Mouse (Mus musculus): Measurements from ENCODE around the gene Cebpzos. TPM values are rescaled to one million over a fixed set of nuclear protein-coding genes. Genes with fewer than 3 reads are reported as not detected.

Cebpzos gene
- polyA plus RNA-seq, 1 experiment = 26.3 TPM

DNA sequence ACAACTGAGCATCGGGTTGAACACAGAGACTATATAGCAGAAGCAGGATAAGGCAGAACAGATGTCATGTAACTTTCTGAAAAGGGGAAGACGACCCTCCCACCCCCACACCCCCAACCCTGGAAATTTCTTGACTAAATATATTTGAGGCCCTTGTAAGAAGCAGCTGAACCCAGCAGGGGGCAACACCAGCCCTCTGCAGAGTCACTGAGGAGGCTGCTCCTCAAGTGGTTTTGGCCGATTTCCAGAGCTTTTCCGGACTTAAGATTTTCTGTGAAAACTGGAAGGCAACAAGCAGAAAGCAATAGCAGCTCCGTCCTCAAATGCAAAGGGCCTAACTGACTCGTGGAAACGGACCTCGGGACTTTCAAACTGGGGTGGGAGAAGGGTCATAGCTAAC is 20.9 kb upstream of the Cebpzos start:
- Histone ChIP-seq H3K27ac (ENCODE audit: insufficient read depth, low read length) (no peak overlapping the region), H3K4me1 (ENCODE audit: control insufficient read depth, insufficient read depth, low read length) (no peaks in the 10 kb centered on the region), H3K4me3 (ENCODE audit: insufficient read depth, low read length) (no peak overlapping the region)
- TF ChIP-seq POLR2A (IDR thresholded peaks at IDR 0.05; ENCODE audit: low read depth, low read length) (no peak), CTCF (IDR thresholded peaks at IDR 0.05; ENCODE audit: borderline replicate concordance, insufficient read depth, low read length) (0 out of 2 replicates have a peak, but pooled peaks have one; percentile 44)

DNA sequence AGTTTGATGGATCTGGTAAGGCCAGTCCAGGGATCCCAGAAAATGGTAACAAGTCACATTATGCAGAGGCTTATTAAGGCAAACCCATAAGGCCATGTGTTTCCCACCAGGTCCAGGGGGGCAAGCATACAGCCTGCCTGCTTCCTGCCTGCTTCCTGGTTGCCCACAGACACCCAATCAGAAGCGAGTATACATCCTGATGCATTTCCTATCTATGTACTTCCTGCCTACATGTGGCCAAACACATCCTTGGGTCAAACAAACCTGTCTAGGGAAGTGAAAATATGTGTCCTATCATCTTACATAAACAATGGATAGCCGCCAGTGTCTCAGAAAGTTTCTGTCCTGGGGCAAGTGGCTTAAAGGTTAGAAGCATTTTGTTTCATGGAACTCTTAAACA is 13.1 kb upstream of the Cebpzos start:
- H3K4me1 ChIP-seq (ENCODE audit: control insufficient read depth, insufficient read depth, low read length) = no peaks in the 10 kb centered on the region
- TF ChIP-seq POLR2A (IDR thresholded peaks at IDR 0.05; ENCODE audit: low read depth, low read length) (no peak), CTCF (IDR thresholded peaks at IDR 0.05; ENCODE audit: borderline replicate concordance, insufficient read depth, low read length) (no peak)
- H3K27ac ChIP-seq (ENCODE audit: insufficient read depth, low read length) = no peak overlapping the region
- H3K4me3 ChIP-seq (ENCODE audit: insufficient read depth, low read length) = no peak overlapping the region

DNA sequence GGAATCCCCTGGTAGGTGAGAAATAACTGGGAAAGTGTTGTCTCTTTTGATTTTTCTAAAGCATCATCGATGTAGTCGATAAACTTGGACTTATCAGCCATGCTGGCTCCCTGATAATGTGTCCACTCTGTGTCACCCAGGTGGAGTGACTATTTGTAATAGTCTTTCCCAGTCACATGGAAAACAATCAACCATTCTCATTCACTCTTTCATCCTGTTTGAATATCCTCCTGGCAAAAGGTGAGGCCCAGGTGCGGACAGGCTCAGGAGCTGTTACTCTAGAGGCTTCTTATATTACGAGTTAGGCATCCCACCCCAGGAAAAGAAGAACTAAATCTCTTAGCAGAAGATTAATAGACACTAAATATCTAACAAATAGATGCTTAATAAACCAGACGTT is 9.4 kb upstream of the Cebpzos start, which contains the start of gene Sult6b1:
Gene Sult6b1 (minus strand): TSS at position 101 of the 400 bp plus-strand sequence.
- TF ChIP-seq POLR2A (IDR thresholded peaks at IDR 0.05; ENCODE audit: low read depth, low read length) = no peak
- no peak for TF ChIP-seq CTCF (IDR thresholded peaks at IDR 0.05; ENCODE audit: borderline replicate concordance, insufficient read depth, low read length)
- Histone ChIP-seq H3K4me3 (ENCODE audit: insufficient read depth, low read length) (no peak within 1 kb of the TSS), H3K4me1 (ENCODE audit: control insufficient read depth, insufficient read depth, low read length) (no peaks in the 10 kb centered on the region), H3K27ac (ENCODE audit: insufficient read depth, low read length) (no peak within 1 kb of the TSS)

DNA sequence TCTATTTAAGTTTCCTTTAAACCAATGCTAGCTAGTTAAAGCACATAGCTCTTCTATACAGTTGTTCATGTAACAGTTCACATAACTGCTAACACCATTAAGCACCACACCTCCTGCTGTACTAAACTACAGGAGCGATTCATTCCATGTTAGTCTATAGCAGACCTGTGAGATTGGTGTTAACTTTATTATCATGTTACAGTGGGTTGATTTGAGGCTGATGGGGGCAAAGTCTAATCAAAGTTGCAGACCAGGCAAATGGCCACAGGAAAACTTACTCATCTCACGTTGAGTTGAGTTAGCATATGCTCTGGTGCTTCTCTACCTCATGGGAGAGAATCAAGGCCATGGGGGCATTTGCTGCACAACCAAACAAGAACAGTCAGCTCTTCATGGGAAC is 6.9 kb upstream of the Cebpzos start:
- no peaks in the 10 kb centered on the region for H3K4me1 ChIP-seq (ENCODE audit: control insufficient read depth, insufficient read depth, low read length)
- TF ChIP-seq POLR2A (IDR thresholded peaks at IDR 0.05; ENCODE audit: low read depth, low read length) (no peak), CTCF (IDR thresholded peaks at IDR 0.05; ENCODE audit: borderline replicate concordance, insufficient read depth, low read length) (no peak)
- no peak overlapping the region for H3K4me3 ChIP-seq (ENCODE audit: insufficient read depth, low read length)
- no peak overlapping the region for H3K27ac ChIP-seq (ENCODE audit: insufficient read depth, low read length)

DNA sequence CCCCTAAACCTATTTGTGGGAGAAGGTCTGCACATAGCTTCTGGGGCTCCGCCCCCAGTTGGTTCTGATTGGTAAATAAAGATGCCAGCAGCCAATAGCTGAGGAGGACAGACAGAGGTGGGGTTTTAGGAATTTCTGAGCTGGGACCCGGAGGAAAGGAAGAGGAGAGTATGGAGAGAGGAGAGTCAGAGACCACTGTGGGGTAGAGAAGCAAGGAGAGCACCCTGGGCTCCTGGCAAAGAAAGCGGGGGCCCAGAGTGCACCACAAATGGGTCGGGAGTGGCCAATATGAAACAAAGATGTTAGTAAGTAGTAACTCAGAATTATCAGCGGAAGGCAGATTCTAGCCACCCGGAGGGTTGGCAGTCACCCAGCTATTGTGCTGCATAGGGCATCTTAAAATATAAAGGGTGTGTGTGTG is 3.4 kb upstream of the Cebpzos start:
- Histone ChIP-seq H3K27ac (ENCODE audit: insufficient read depth, low read length) (no peak overlapping the region), H3K4me1 (ENCODE audit: control insufficient read depth, insufficient read depth, low read length) (no peaks in the 10 kb centered on the region), H3K4me3 (ENCODE audit: insufficient read depth, low read length) (peak overlapping the region; percentile 22)
- TF ChIP-seq POLR2A (IDR thresholded peaks at IDR 0.05; ENCODE audit: low read depth, low read length) = 0 out of 2 replicates have a peak, but pooled peaks have one; percentile 16
- no peak for TF ChIP-seq CTCF (IDR thresholded peaks at IDR 0.05; ENCODE audit: borderline replicate concordance, insufficient read depth, low read length)

DNA sequence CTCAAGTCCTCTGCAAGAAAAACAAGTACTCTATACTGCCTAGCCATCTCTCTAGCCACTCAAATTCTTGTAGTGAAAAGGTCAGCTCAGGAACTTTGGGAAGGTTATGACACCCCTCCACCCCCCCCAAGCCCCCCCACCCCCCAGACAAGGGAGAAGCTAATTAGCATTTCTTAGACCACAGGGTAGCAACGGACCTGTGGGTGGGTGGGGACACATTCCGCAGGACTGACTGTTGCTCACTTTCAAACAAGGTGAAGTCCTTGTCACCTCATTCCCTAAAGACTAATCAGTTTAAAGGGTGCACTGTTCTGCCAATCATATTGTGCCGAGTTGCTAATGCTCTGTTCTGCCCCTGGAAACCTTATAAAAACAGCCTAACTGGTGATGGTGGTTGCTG is 2.4 kb upstream of the Cebpzos start:
- Histone ChIP-seq H3K27ac (ENCODE audit: insufficient read depth, low read length) (no peak overlapping the region), H3K4me1 (ENCODE audit: control insufficient read depth, insufficient read depth, low read length) (no peaks in the 10 kb centered on the region), H3K4me3 (ENCODE audit: insufficient read depth, low read length) (no peak overlapping the region)
- TF ChIP-seq CTCF (IDR thresholded peaks at IDR 0.05; ENCODE audit: borderline replicate concordance, insufficient read depth, low read length) (no peak), POLR2A (IDR thresholded peaks at IDR 0.05; ENCODE audit: low read depth, low read length) (no peak)

DNA sequence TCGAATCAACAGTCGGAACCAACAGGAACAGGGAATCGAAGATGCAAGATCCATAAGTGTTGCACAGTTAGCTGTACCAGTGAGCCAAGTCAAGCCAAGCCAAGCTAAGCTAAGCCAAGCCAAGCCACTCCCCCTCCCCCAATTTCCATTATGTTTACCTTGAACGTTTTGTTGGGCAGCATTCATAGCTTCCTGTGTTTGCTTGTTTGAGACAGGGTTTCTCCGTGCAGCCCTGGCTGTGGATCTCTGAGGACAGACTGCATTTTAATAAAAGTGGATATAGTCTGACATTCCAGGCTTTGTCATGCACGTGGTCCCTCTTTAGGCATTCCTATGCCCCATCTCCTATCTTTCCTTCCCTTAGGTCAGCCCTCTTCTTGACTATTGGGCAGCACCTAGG is 528 bp upstream of the Cebpzos start:
- TF ChIP-seq CTCF (IDR thresholded peaks at IDR 0.05; ENCODE audit: borderline replicate concordance, insufficient read depth, low read length) (no peak), POLR2A (IDR thresholded peaks at IDR 0.05; ENCODE audit: low read depth, low read length) (no peak)
- Histone ChIP-seq H3K4me3 (ENCODE audit: insufficient read depth, low read length) (peak overlapping the region; percentile 75), H3K27ac (ENCODE audit: insufficient read depth, low read length) (no peak overlapping the region), H3K4me1 (ENCODE audit: control insufficient read depth, insufficient read depth, low read length) (no peaks in the 10 kb centered on the region)

DNA sequence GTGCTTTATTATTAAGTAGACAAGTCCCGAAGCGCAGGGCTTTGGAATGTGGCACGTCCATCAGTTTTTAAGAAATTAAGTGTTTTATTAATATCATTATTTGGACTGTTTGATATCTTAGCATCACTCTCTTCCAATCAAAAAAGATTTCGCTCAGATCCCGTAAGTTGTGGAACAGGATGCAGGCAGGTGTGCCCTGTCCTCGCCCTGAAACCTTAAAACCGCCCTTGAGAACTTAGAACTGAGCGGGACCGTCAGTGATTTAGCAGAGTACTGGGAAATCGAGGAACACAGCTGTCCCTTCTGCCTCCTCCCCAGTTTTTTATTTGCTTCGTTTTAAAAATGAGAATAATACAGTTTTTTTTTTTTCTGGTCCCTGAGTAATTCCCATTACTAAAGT is 599 bp downstream of the Cebpzos start:
- Histone ChIP-seq H3K27ac (ENCODE audit: insufficient read depth, low read length) (peak overlapping the region; percentile 38; the same call in 1 of the 2 replicates), H3K4me3 (ENCODE audit: insufficient read depth, low read length) (peak overlapping the region; percentile 75), H3K4me1 (ENCODE audit: control insufficient read depth, insufficient read depth, low read length) (no peaks in the 10 kb centered on the region)
- no peak for TF ChIP-seq POLR2A (IDR thresholded peaks at IDR 0.05; ENCODE audit: low read depth, low read length)
- TF ChIP-seq CTCF (IDR thresholded peaks at IDR 0.05; ENCODE audit: borderline replicate concordance, insufficient read depth, low read length) = no peak

DNA sequence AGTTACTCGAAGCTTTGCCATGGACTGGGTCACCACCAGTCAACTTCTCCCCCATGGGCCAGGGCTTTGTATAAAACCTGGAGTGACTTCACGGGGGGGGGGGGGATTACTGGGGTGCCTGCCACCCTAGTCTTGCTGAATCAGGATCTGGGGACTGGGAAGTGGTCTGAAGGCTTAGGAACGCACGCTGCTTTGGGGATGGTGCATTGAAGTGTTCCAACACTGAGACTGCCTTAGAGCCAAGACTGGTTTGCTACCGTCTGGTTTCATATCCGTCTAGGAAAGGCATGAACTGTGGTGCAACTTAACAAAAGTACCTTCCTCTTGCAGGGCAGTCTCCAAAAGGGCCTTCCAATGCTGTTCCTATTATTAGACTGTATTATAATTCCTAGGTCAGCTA is 1.4 kb downstream of the Cebpzos start:
- no peak overlapping the region for H3K27ac ChIP-seq (ENCODE audit: insufficient read depth, low read length)
- no peaks in the 10 kb centered on the region for H3K4me1 ChIP-seq (ENCODE audit: control insufficient read depth, insufficient read depth, low read length)
- peak overlapping the region; percentile 7; the same call in 1 of the 2 replicates for H3K4me3 ChIP-seq (ENCODE audit: insufficient read depth, low read length)
- TF ChIP-seq POLR2A (IDR thresholded peaks at IDR 0.05; ENCODE audit: low read depth, low read length) (no peak), CTCF (IDR thresholded peaks at IDR 0.05; ENCODE audit: borderline replicate concordance, insufficient read depth, low read length) (no peak)

DNA sequence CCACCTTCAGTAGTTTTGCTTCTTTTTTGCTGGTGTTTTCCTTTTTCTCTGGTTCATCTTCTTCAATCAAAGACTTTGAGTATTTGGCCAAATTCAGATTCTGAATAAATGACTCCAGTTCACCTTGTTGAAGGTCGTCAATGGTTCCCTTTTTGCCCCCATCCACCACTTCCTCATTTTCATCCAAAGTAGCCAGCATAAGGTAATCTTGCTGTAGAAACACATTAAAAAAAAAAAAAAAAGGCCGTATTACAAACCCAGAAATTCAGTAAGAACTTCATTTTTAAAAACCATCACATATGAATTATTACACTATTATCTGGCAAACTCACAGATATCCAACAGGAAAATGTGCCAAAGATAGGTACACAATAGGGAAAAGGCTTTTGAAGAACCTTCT is 19.6 kb downstream of the Cebpzos start:
- H3K4me1 ChIP-seq (ENCODE audit: control insufficient read depth, insufficient read depth, low read length) = no peaks in the 10 kb centered on the region; the same call in 1 of the 2 replicates
- H3K4me3 ChIP-seq (ENCODE audit: insufficient read depth, low read length) = peak overlapping the region; percentile 86
- no peak overlapping the region for H3K27ac ChIP-seq (ENCODE audit: insufficient read depth, low read length)
- TF ChIP-seq CTCF (IDR thresholded peaks at IDR 0.05; ENCODE audit: borderline replicate concordance, insufficient read depth, low read length) = no peak
- TF ChIP-seq POLR2A (IDR thresholded peaks at IDR 0.05; ENCODE audit: low read depth, low read length) = no peak

All from embryonic fibroblast, embryonic 13.5 days (primary cell).